Mouse (Mus musculus): ENCODE measurements around the gene Atg7. TPM values are rescaled to one million over a fixed set of nuclear protein-coding genes. Genes with fewer than 3 reads are reported as not detected.

The Atg7 gene
- total and polyA plus RNA-seq, 3 experiments, result 11.1 to 15.7 (median 14.8) TPM

GRCm38 (mm10) chr6:114851688-114852087, 208.8 kb downstream of the Atg7 start:
- dilution Hi-C loops (cut with MboI; ENCODE audit: extremely low pct_ligation_motif_present, extremely low pct_unique_long_range_greater_than_20kb, low sequenced_read_pairs), result no loop called here
- H3K9ac ChIP-seq (ENCODE audit: insufficient read depth, low read depth), result no peak overlapping the region
- no peaks in the 10 kb centered on the region for H3K79me2 ChIP-seq (replicated peaks; ENCODE audit: control insufficient read depth, extremely low read depth, insufficient read depth, poor library complexity, severe bottlenecking)
- H3K27me3 ChIP-seq (replicated peaks), result no peaks in the 10 kb centered on the region
- H3K9me3 ChIP-seq (replicated peaks; ENCODE audit: low read length), result no peaks in the 10 kb centered on the region
- TF ChIP-seq NELFE (IDR thresholded peaks at IDR 0.05; ENCODE audit: low read depth, low read length) (no peak), CHD1 (IDR thresholded peaks at IDR 0.05; ENCODE audit: low read depth, low read length) (no peak), UBTF (IDR thresholded peaks at IDR 0.05; ENCODE audit: low read depth, low read length) (no peak), EP300 (IDR thresholded peaks at IDR 0.05; ENCODE audit: low read length) (no peak), CTCF (conservative IDR thresholded peaks at IDR 0.05 in 1 of 2, IDR thresholded peaks at IDR 0.05 in 1 of 2; ENCODE audit: low read depth in 2 of 2, low read length in 2 of 2) (no peak), ZKSCAN1 (IDR thresholded peaks at IDR 0.05; ENCODE audit: borderline replicate concordance, low read depth, low read length) (no peak), ZNF384 (IDR thresholded peaks at IDR 0.05; ENCODE audit: low read depth, low read length) (no peak), MYC (IDR thresholded peaks at IDR 0.05; ENCODE audit: low read depth, low read length) (no peak), CHD2 (IDR thresholded peaks at IDR 0.05; ENCODE audit: low read length) (no peak), BHLHE40 (IDR thresholded peaks at IDR 0.05; ENCODE audit: low read depth, low read length) (no peak), SMC3 (IDR thresholded peaks at IDR 0.05; ENCODE audit: low read depth, low read length) (no peak), KAT2A (IDR thresholded peaks at IDR 0.05; ENCODE audit: insufficient replicate concordance, low read length) (no peak), E2F4 (IDR thresholded peaks at IDR 0.05; ENCODE audit: insufficient replicate concordance, low read depth, low read length) (no peak), MAX (IDR thresholded peaks at IDR 0.05; ENCODE audit: low read length) (no peak), HCFC1 (IDR thresholded peaks at IDR 0.05; ENCODE audit: low read depth, low read length) (no peak), POLR2AphosphoS2 (IDR thresholded peaks at IDR 0.05; ENCODE audit: low read depth, low read length) (no peak)
- DNase-seq (ENCODE audit: extremely low read depth), result no peak
- H3K27ac ChIP-seq (ENCODE audit: insufficient read depth, low read depth), result no peak overlapping the region
- H3K4me3 ChIP-seq (replicated peaks in 1 of 3; ENCODE audit: low read depth in 2 of 3, low read length in 2 of 3, poor library complexity in 1 of 3), result no peak overlapping the region
- H3K4me1 ChIP-seq (ENCODE audit: control insufficient read depth in 1 of 2, insufficient read depth in 2 of 2), result peaks cover 23 to 40% of the 10 kb centered on the region in 2 experiments
- H3K36me3 ChIP-seq (replicated peaks in 1 of 2; ENCODE audit: control insufficient read depth in 1 of 2, insufficient read depth in 1 of 2, low read length in 1 of 2), result peaks cover 0 to 14% of the 10 kb centered on the region in 2 experiments
- H3K4me2 ChIP-seq (ENCODE audit: insufficient read depth, low read depth, poor library complexity, severe bottlenecking), result no peak overlapping the region
- in situ Hi-C loops (cut with MboI; ENCODE audit: low pct_ligation_motif_present, low pct_unique_long_range_greater_than_20kb, low sequenced_read_pairs), result no loop called here

GRCm38 (mm10) chr6:114852739-114853138, 209.8 kb downstream of the Atg7 start:
- dilution Hi-C loops (cut with MboI; ENCODE audit: extremely low pct_ligation_motif_present, extremely low pct_unique_long_range_greater_than_20kb, low sequenced_read_pairs), result no loop called here
- Histone ChIP-seq H3K9me3 (replicated peaks; ENCODE audit: low read length) (no peaks in the 10 kb centered on the region), H3K27ac (ENCODE audit: insufficient read depth, low read depth) (no peak overlapping the region), H3K36me3 (replicated peaks in 1 of 2; ENCODE audit: control insufficient read depth in 1 of 2, insufficient read depth in 1 of 2, low read length in 1 of 2) (peaks cover 0 to 15% of the 10 kb centered on the region in 2 experiments), H3K4me2 (ENCODE audit: insufficient read depth, low read depth, poor library complexity, severe bottlenecking) (no peak overlapping the region), H3K9ac (ENCODE audit: insufficient read depth, low read depth) (no peak overlapping the region), H3K27me3 (replicated peaks) (no peaks in the 10 kb centered on the region), H3K4me3 (replicated peaks in 1 of 3; ENCODE audit: low read depth in 2 of 3, low read length in 2 of 3, poor library complexity in 1 of 3) (no peak overlapping the region), H3K79me2 (replicated peaks; ENCODE audit: control insufficient read depth, extremely low read depth, insufficient read depth, poor library complexity, severe bottlenecking) (no peaks in the 10 kb centered on the region; the same call in 1 of the 2 replicates), H3K4me1 (ENCODE audit: control insufficient read depth in 1 of 2, insufficient read depth in 2 of 2) (peaks cover 13 to 31% of the 10 kb centered on the region in 2 experiments)
- in situ Hi-C loops (cut with MboI; ENCODE audit: low pct_ligation_motif_present, low pct_unique_long_range_greater_than_20kb, low sequenced_read_pairs), result no loop called here
- TF ChIP-seq ZMIZ1 (IDR thresholded peaks at IDR 0.05; ENCODE audit: low read depth, low read length) (no peak), CTCF (conservative IDR thresholded peaks at IDR 0.05 in 1 of 2, IDR thresholded peaks at IDR 0.05 in 1 of 2; ENCODE audit: low read depth in 2 of 2, low read length in 2 of 2) (no peak), MAFK (IDR thresholded peaks at IDR 0.05; ENCODE audit: insufficient replicate concordance, low read length) (no peak), ZNF384 (IDR thresholded peaks at IDR 0.05; ENCODE audit: low read depth, low read length) (no peak), BHLHE40 (IDR thresholded peaks at IDR 0.05; ENCODE audit: low read depth, low read length) (no peak), MXI1 (IDR thresholded peaks at IDR 0.05; ENCODE audit: low read depth, low read length) (no peak), HCFC1 (IDR thresholded peaks at IDR 0.05; ENCODE audit: low read depth, low read length) (no peak), JUN (IDR thresholded peaks at IDR 0.05; ENCODE audit: insufficient read depth, low read depth, low read length) (no peak), ZC3H11A (IDR thresholded peaks at IDR 0.05; ENCODE audit: low read depth, low read length) (no peak), MYC (IDR thresholded peaks at IDR 0.05; ENCODE audit: low read depth, low read length) (no peak), CHD1 (IDR thresholded peaks at IDR 0.05; ENCODE audit: low read depth, low read length) (no peak), USF2 (conservative IDR thresholded peaks at IDR 0.05; ENCODE audit: low read depth, low read length) (no peak), MAX (IDR thresholded peaks at IDR 0.05; ENCODE audit: low read length) (no peak)
- DNase-seq (ENCODE audit: extremely low read depth), result no peak
